ENCODE assay signal across 8 mouse cellular contexts in genomic region chr12:85219905-85220290, GRCm38 (mm10). TPM values are rescaled to one million over a fixed set of nuclear protein-coding genes. Genes with fewer than 3 reads are reported as not detected.
DNase-seq lines count a peak whose midpoint lies in the region; ATAC-seq and TF ChIP-seq lines count a peak whose summit lies in the region.

No protein-coding gene starts in this region.

- H3K4me2 ChIP-seq in embryonic facial prominence, embryonic 14.5 days (ENCODE audit: low read depth, low read length): peak overlapping the region; percentile 81
- H3K4me2 ChIP-seq in intestine, embryonic 16.5 days (ENCODE audit: low read depth, low read length): peak overlapping the region; percentile 87
- H3K4me2 ChIP-seq in midbrain, embryonic 11.5 days: peak overlapping the region; percentile 89

- in situ Hi-C loops in ES-E14 (cut with MboI; ENCODE audit: low sequenced_read_pairs in 2 of 2, unreplicated experiment in 2 of 2): no loop called here

- no peaks in the 10 kb centered on the region for H3K9me3 ChIP-seq in heart, embryonic 10.5 days
- H3K9me3 ChIP-seq in ES-E14 (ENCODE audit: control insufficient read depth, insufficient read depth, low read depth, low read length): no peaks in the 10 kb centered on the region
- no peaks in the 10 kb centered on the region for H3K9me3 ChIP-seq in embryonic facial prominence, embryonic 14.5 days (ENCODE audit: control insufficient read depth, low read length)
- no peaks in the 10 kb centered on the region for H3K9me3 ChIP-seq in intestine, embryonic 16.5 days (ENCODE audit: control insufficient read depth, low read length)
- no peaks in the 10 kb centered on the region for H3K9me3 ChIP-seq in midbrain, embryonic 11.5 days (ENCODE audit: control insufficient read depth, low read length)

- H3K27ac ChIP-seq in heart, embryonic 10.5 days: peak overlapping the region; percentile 86
- H3K27ac ChIP-seq in ES-E14 (ENCODE audit: insufficient read depth, low read depth, low read length, poor library complexity, severe bottlenecking): peak overlapping the region; percentile 35; the same call in 1 of the 2 replicates
- peak overlapping the region; percentile 72; the same call in 1 of the 2 replicates for H3K27ac ChIP-seq in embryonic facial prominence, embryonic 14.5 days (replicated peaks; ENCODE audit: low read depth, low read length)
- peak overlapping the region; percentile 57; the same call in 1 of the 2 replicates for H3K27ac ChIP-seq in intestine, embryonic 16.5 days (ENCODE audit: low read length)
- H3K27ac ChIP-seq in midbrain, embryonic 11.5 days (ENCODE audit: low read depth, low read length): no peak overlapping the region

- no peak for DNase-seq in heart, embryonic 10.5 days (ENCODE audit: low spot score)
- no peak for DNase-seq in heart, postnatal 25 days (ENCODE audit: low spot score)
- no peak for DNase-seq in ES-E14 (ENCODE audit: low read depth, low spot score)
- no peak for DNase-seq in embryonic facial prominence, embryonic 14.5 days (ENCODE audit: low spot score)
- no peak for DNase-seq in midbrain, embryonic 11.5 days (ENCODE audit: low spot score, missing footprints)
- DNase-seq in right cerebral cortex, adult 2 months (ENCODE audit: low spot score in 2 of 2): no peak
- DNase-seq in frontal cortex, adult 2 months (ENCODE audit: extremely low spot score in 1 of 2, low spot score in 1 of 2): no peak

- WGBS in heart, embryonic 10.5 days: 3% methylated on average over 12 of the region's 12 CpGs
- 4% methylated on average over 12 of the region's 12 CpGs for WGBS in embryonic facial prominence, embryonic 14.5 days
- WGBS in intestine, embryonic 16.5 days: 4% methylated on average over 12 of the region's 12 CpGs
- WGBS in midbrain, embryonic 11.5 days: 3% methylated on average over 12 of the region's 12 CpGs

- peaks cover 25% of the 10 kb centered on the region for H3K4me1 ChIP-seq in heart, embryonic 10.5 days
- no peaks in the 10 kb centered on the region for H3K4me1 ChIP-seq in ES-E14 (ENCODE audit: control insufficient read depth in 2 of 2, insufficient read depth in 2 of 2, low read length in 2 of 2, poor library complexity in 1 of 2)
- peaks cover 11% of the 10 kb centered on the region for H3K4me1 ChIP-seq in embryonic facial prominence, embryonic 14.5 days (ENCODE audit: control insufficient read depth, insufficient read depth, low read length)
- H3K4me1 ChIP-seq in intestine, embryonic 16.5 days (ENCODE audit: control insufficient read depth, insufficient read depth, low read length): peaks cover 6% of the 10 kb centered on the region; the same call in 1 of the 2 replicates
- peaks cover 11% of the 10 kb centered on the region for H3K4me1 ChIP-seq in midbrain, embryonic 11.5 days (ENCODE audit: control insufficient read depth, insufficient read depth, low read length)

- intact Hi-C loops in heart, postnatal 25 days (cut with DNase I): loop anchor here (2.0 to 5.0 kb wide), 2 partner anchors 47 to 67 kb away; partner anchors contain the start of genes Acyp1 and Zc2hc1c

- peaks cover 39% of the 10 kb centered on the region for H3K36me3 ChIP-seq in heart, embryonic 10.5 days
- H3K36me3 ChIP-seq in ES-E14 (ENCODE audit: control insufficient read depth, insufficient read depth, low read length, poor library complexity, severe bottlenecking): peaks cover 27% of the 10 kb centered on the region
- H3K36me3 ChIP-seq in embryonic facial prominence, embryonic 14.5 days (ENCODE audit: control insufficient read depth, insufficient read depth, low read length): peaks cover 35% of the 10 kb centered on the region
- H3K36me3 ChIP-seq in intestine, embryonic 16.5 days (ENCODE audit: control insufficient read depth, insufficient read depth, low read length): peaks cover 9% of the 10 kb centered on the region
- H3K36me3 ChIP-seq in midbrain, embryonic 11.5 days (ENCODE audit: control insufficient read depth, insufficient read depth, low read length): peaks cover 15% of the 10 kb centered on the region; the same call in 1 of the 2 replicates

- ATAC-seq in embryonic facial prominence, embryonic 14.5 days (ENCODE audit: low read depth): no peak
- ATAC-seq in intestine, embryonic 16.5 days: no peak
- peak; percentile 20 for ATAC-seq in midbrain, embryonic 11.5 days (ENCODE audit: low FRiP score)

- H3K4me3 ChIP-seq in heart, embryonic 10.5 days: peak overlapping the region; percentile 90
- peak overlapping the region; percentile 85 to 96 for H3K4me3 ChIP-seq in ES-E14 (ENCODE audit: insufficient read depth in 1 of 2, low read depth in 1 of 2, low read length in 2 of 2, poor library complexity in 1 of 2, severe bottlenecking in 1 of 2)
- H3K4me3 ChIP-seq in embryonic facial prominence, embryonic 14.5 days (ENCODE audit: low read depth, low read length): peak overlapping the region; percentile 79
- peak overlapping the region; percentile 79 for H3K4me3 ChIP-seq in intestine, embryonic 16.5 days (ENCODE audit: low read length)
- peak overlapping the region; percentile 72 for H3K4me3 ChIP-seq in midbrain, embryonic 11.5 days (ENCODE audit: low read depth, low read length)

- peak overlapping the region; percentile 80 for H3K9ac ChIP-seq in ES-E14 (ENCODE audit: insufficient read depth, low read depth, low read length, poor library complexity, severe bottlenecking)
- peak overlapping the region; percentile 74 for H3K9ac ChIP-seq in embryonic facial prominence, embryonic 14.5 days (ENCODE audit: low read depth, low read length)
- peak overlapping the region; percentile 78 for H3K9ac ChIP-seq in intestine, embryonic 16.5 days (ENCODE audit: low read depth, low read length)
- peak overlapping the region; percentile 70 for H3K9ac ChIP-seq in midbrain, embryonic 11.5 days (ENCODE audit: low read length)

- H3K27me3 ChIP-seq in heart, embryonic 10.5 days (ENCODE audit: insufficient read depth, poor library complexity, severe bottlenecking): no peaks in the 10 kb centered on the region
- H3K27me3 ChIP-seq in embryonic facial prominence, embryonic 14.5 days (replicated peaks; ENCODE audit: control insufficient read depth, insufficient read depth, low read length): no peaks in the 10 kb centered on the region
- no peaks in the 10 kb centered on the region for H3K27me3 ChIP-seq in intestine, embryonic 16.5 days (replicated peaks; ENCODE audit: control insufficient read depth, insufficient read depth, low read length)
- H3K27me3 ChIP-seq in midbrain, embryonic 11.5 days (ENCODE audit: control insufficient read depth, insufficient read depth, low read length): no peaks in the 10 kb centered on the region

TF ChIP-seq in ES-E14, 5 proteins besides CTCF, POLR2A, EP300 and RAD21:
- TF ChIP-seq HCFC1 (IDR thresholded peaks at IDR 0.05; ENCODE audit: borderline replicate concordance, insufficient read depth, low read length) (no peak), ZNF384 (IDR thresholded peaks at IDR 0.05; ENCODE audit: low read depth, low read length) (no peak), MAFK (IDR thresholded peaks at IDR 0.05; ENCODE audit: insufficient read depth, low read depth, low read length) (no peak), ZC3H11A (IDR thresholded peaks at IDR 0.05; ENCODE audit: borderline replicate concordance, low read depth, low read length) (no peak), CHD2 (IDR thresholded peaks at IDR 0.05; ENCODE audit: low read depth, low read length) (no peak)

RNA-seq across cellular contexts. Expression of gene Eif2b2, which starts 0.6 kb away (rescaled TPM):
- polyA plus RNA-seq in heart, embryonic 10.5 days (2016; fragmentation: Nextera tagmentation; extraction: Ambion mirVana): 71.5 and 91.3 TPM in 2 replicates
- 10 to 100 TPM; 48.2 to 49.3 TPM for total RNA-seq in heart, postnatal 25 days (2021)
- total RNA-seq in ES-E14 (2012; rRNA removed): 109 and 136 TPM in 2 replicates
- polyA plus RNA-seq in embryonic facial prominence, embryonic 14.5 days (2014; fragmentation: Nextera tagmentation; extraction: Ambion mirVana): 74.5 and 91.6 TPM in 2 replicates
- 67.6 and 74.8 TPM in 2 replicates for polyA plus RNA-seq in intestine, embryonic 16.5 days (2015; fragmentation: Nextera tagmentation; extraction: Ambion mirVana)
- 91.5 and 93.6 TPM in 2 replicates for polyA plus RNA-seq in midbrain, embryonic 11.5 days (2014; fragmentation: Nextera tagmentation; extraction: Ambion mirVana)
- 87.8 and 91.3 TPM in 2 replicates for polyA plus RNA-seq in frontal cortex, adult 2 months (2012; rRNA removed)

RNA-seq across cellular contexts. Expression of gene Pgf, which starts 42.3 kb away (rescaled TPM):
- polyA plus RNA-seq in heart, embryonic 10.5 days (2016; fragmentation: Nextera tagmentation; extraction: Ambion mirVana): 9.3 and 13.6 TPM in 2 replicates
- 1 to 10 TPM; 3.3 to 4.4 TPM for total RNA-seq in heart, postnatal 25 days (2021)
- total RNA-seq in ES-E14 (2012; rRNA removed): 3.0 and 6.9 TPM in 2 replicates
- polyA plus RNA-seq in embryonic facial prominence, embryonic 14.5 days (2014; fragmentation: Nextera tagmentation; extraction: Ambion mirVana): 18.0 and 20.2 TPM in 2 replicates
- polyA plus RNA-seq in intestine, embryonic 16.5 days (2015; fragmentation: Nextera tagmentation; extraction: Ambion mirVana): 12.4 and 14.0 TPM in 2 replicates
- 2.5 and 2.9 TPM in 2 replicates for polyA plus RNA-seq in midbrain, embryonic 11.5 days (2014; fragmentation: Nextera tagmentation; extraction: Ambion mirVana)
- polyA plus RNA-seq in frontal cortex, adult 2 months (2012; rRNA removed): 3.6 and 4.0 TPM in 2 replicates

RNA-seq across cellular contexts. Expression of gene Mlh3, which starts 50.5 kb away (rescaled TPM):
- polyA plus RNA-seq in heart, embryonic 10.5 days (2016; fragmentation: Nextera tagmentation; extraction: Ambion mirVana): 6.8 and 7.0 TPM in 2 replicates
- 1 to 10 TPM; 6.9 to 7.5 TPM for total RNA-seq in heart, postnatal 25 days (2021)
- total RNA-seq in ES-E14 (2012; rRNA removed): 12.6 and 13.1 TPM in 2 replicates
- polyA plus RNA-seq in embryonic facial prominence, embryonic 14.5 days (2014; fragmentation: Nextera tagmentation; extraction: Ambion mirVana): 8.3 and 9.0 TPM in 2 replicates
- 5.5 and 5.7 TPM in 2 replicates for polyA plus RNA-seq in intestine, embryonic 16.5 days (2015; fragmentation: Nextera tagmentation; extraction: Ambion mirVana)
- 10.1 and 10.4 TPM in 2 replicates for polyA plus RNA-seq in midbrain, embryonic 11.5 days (2014; fragmentation: Nextera tagmentation; extraction: Ambion mirVana)
- polyA plus RNA-seq in frontal cortex, adult 2 months (2012; rRNA removed): 13.5 and 14.5 TPM in 2 replicates
